Mouse (Mus musculus) granulocyte monocyte progenitor cell, adult 5-6 weeks (primary cell): ENCODE data around the gene Rilpl1. TPM values are rescaled to one million over a fixed set of nuclear protein-coding genes. Genes with fewer than 3 reads are reported as not detected.
"Not testable (repeated sequence)": the region's sequence is repeated elsewhere in the genome, so short reads cannot be mapped to it uniquely, and the experiment has no call there.

ENCODE experiments used
- ATAC-seq: replicated peaks from 2 replicates; pipeline ENCODE4 v1.8.0; 2016; ENCODE audit warnings: mild to moderate bottlenecking, moderate TSS enrichment, inconsistent platforms; ENCODE audit not compliant: poor library complexity, severe bottlenecking
- total RNA-seq, 2 experiments: library from RNA; stranded (forward) in 1 of 2; stranded (reverse) in 1 of 2; fragments of 200-712, 200-1000 nt in 1 of 2; fragments of >200 nt in 1 of 2; fragmentation: Nextera tagmentation in 1 of 2; gene quantifications; 2 replicates each; pipeline ENCODE4 v1.2.3; 2014 to 2017

The Rilpl1 gene
- total RNA-seq, 2 experiments from 2014 or later: not detected

DNA sequence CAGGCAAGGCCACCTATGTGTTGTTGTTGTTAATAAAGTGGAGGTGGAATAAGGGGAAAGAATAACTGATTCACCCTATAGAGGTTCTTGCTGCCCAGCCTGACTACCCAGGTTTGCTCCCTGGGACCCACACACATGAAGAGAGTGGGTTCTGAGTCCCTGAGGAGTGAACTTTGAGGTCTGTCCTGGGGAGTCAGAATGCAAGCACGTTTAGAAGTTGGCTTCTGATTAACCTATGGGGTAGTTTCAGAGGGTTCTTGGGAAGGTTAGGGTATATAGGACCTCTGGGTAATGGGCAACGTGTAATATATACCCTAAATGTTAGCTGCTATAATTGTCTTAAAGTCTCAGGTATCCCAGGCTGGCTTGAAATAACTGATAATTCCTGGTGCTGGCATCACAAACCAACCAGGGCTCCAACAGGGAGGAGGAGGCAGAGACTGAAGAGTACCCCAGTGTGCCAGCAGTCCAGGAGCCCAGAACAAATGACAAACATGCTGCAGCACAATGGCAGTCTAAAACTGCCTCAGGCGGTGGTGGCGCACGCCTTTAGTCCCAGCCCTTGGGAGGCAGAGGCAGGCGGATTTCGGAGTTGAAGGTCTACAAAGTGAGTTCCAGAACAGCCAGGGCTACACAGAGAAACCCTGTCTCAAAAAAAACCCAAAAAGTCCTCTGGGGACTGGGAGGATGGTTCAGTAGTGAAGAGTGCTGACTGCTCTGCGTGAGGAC, 68.7 kb downstream of the Rilpl1 start:
- ATAC-seq: no peak

GRCm38 (mm10) chr5:124460922-124461321, 70.3 kb downstream of the Rilpl1 start:
- ATAC-seq: not testable (repeated sequence)

DNA sequence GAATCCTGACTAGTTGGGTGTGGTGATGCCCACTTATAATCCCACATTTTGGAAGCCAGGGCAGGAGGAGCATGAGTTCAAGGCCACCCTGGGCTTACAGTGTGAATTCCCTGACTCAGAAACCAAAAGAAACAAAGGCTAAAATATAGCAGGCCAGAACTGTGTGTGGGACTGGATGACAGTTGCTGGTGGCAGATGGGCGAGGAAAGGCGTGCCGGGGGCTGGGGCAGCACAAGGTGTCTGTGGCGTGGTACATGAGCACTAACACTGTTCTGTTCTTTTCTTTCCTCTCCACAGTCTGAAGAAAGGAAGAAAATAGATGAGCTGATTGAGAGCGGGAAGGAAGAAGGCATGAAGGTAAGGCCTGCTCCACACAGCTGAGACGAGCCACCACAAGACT, 74.4 kb downstream of the Rilpl1 start:
- ATAC-seq: no peak

DNA sequence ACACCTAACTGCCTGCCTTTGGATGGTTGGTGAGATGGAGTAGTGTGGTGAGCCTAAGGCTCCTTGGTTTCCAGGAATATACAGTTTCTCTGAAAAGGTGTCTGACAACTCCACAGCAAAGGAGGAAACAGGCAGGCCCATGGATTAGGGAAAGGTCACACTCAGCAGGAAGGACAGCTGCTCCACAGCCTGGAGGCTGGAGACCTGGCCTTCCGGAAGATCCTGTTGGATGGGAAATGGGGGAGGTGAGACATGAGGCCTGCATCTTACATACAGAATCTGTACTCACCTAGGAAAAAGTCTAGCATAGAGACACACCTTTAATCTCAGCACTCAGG, 77.1 kb downstream of the Rilpl1 start:
- no peak for ATAC-seq

- no peak for ATAC-seq
Observed at GRCm38 (mm10) chr5:124453339-124454081, 77.7 kb downstream of the Rilpl1 start.

DNA sequence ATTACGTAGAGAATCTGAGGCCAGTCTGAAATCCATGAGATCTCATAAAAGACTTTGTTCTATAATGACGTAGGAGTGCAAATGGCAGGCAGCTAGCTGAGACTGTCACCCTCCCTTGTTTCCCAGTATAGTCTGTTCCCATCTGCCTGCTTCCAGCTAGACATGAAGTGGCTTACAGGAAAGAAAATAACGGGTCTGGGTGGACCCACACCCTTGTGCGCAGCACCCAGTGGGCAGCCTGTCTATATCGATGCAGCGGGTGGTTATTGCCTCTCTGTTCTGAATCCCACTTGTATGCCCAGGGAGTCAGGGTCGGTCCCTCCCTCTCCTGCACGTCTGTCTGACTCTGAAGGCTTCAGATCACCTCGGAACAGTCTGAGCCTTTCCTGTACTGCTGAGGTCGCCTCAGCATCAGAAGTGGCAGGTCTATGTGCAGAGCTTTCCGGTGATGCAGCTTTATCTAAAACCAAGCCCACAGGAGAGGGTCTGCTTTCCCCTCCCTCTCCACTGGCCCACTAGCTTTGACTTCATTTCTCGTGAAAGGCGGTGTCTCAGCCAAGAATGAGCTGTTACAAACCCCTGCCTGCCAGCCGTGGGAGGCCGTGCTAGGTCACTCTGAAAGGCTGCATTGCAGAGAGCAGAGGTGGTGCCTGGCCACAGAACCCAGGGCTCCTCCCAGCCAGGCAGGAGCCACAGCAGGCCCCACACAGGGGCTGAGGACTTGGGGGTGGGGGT, 78.5 kb downstream of the Rilpl1 start:
- no peak for ATAC-seq

GRCm38 (mm10) chr5:124450641-124451340, 80.4 kb downstream of the Rilpl1 start:
- no peak for ATAC-seq

GRCm38 (mm10) chr5:124450051-124450450, 81.1 kb downstream of the Rilpl1 start:
- no peak for ATAC-seq

DNA sequence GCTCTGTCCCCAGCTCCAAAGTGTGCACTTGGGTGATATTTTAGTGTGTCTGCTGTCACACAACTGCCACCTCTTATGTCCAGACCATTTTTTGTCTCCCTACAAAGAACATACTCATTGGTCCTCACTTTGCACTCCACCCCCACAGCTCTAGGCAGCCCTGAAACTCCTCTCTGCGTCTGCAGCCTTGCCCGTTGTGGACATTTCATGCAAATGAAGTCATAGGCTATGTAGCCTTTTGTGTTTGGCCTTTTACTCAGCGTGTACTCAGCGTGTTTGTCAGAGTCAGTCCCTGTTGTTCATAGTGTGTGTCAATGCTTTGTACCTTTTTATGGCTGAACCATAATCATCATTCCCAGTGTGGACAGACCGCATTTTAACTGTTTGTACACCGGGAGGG, 81.7 kb downstream of the Rilpl1 start:
- ATAC-seq: no peak

GRCm38 (mm10) chr5:124446301-124446881, 84.8 kb downstream of the Rilpl1 start:
- ATAC-seq: peak; percentile 76

- ATAC-seq: no peak
Observed at GRCm38 (mm10) chr5:124445621-124446293, 85.4 kb downstream of the Rilpl1 start.

DNA sequence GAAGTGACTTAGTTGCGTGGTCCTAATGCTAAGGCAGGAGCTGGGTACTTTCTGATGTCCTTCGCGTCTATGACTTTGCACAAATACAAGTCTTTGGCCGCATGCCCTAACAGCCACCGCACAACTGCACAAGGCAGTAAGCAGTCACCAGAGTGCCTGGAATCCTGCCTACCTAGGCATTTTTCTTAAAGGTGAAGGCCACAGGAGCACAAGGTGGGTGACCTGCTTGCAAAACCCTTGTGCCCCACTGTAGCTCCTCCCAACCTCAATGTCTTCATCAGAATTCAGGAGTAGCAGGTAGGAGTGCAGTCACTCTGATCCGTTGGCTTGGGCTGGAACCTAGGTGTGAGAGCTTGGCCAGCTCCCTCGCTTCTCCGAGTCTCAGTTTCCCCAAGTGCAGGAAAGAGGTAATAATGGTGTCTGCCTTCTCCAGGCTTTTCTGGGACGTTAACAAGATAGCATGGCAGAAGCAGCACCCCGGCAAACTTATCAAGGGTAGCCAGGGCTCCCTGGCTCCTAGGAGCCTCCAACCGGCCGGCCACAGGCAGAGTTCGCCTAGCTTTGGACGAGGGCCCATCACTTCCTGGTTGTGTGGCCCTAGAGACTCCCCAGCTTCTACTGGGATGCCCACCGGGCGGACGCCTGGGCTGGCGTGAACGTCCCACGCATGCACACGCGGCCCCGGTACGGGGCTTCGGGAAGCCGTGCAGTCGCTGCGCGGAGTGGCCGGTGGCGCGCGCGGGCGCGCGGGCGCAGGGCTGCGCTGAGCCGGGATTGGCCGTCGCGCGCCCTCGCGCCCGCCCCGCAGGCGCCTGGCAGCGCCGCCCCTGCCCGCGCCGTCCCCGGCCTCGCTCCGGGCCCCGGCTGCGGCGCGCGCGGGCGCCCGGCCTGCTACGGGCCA, 86.3 kb downstream of the Rilpl1 start:
- peak; percentile 50 for ATAC-seq

DNA sequence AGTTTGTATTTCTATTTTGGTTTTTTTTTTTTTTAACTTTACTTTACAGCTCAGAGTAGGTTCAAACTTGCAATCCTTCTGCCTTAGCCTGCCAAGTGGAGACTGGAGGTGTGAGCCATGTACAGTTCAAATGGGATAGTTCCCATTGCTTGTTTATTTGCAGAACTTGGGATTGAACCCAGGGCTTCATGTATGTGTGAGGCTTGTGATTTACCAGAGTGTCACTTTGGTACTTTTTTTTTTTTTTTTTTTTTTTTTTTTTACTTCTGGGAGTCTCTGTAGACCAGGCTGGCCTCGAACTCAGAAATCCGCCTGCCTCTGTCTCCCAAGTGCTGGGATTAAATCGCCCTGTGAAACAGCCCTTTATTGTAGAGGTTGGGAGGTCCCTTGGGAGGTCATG, 87.0 kb downstream of the Rilpl1 start:
- no peak for ATAC-seq

Other genes starting within 250 kb of the Rilpl1 start
- gene Mphosph9, start 203.4 kb downstream of the Rilpl1 start, total RNA-seq (2014; fragmentation: Nextera tagmentation): 15.9 and 20.8 TPM in 2 replicates
- gene Mphosph9, start 203.4 kb downstream of the Rilpl1 start, total RNA-seq (2017): 20.0 and 20.4 TPM in 2 replicates
- gene 2810006K23Rik, start 203.3 kb downstream of the Rilpl1 start, total RNA-seq (2014; fragmentation: Nextera tagmentation): 11.3 and 15.5 TPM in 2 replicates
- 16.8 and 21.7 TPM in 2 replicates for gene 2810006K23Rik, start 203.3 kb downstream of the Rilpl1 start, total RNA-seq (2017)
- 268 and 302 TPM in 2 replicates for gene Cdk2ap1, start 168.3 kb downstream of the Rilpl1 start, total RNA-seq (2014; fragmentation: Nextera tagmentation)
- gene Cdk2ap1, start 168.3 kb downstream of the Rilpl1 start, total RNA-seq (2017): 157 and 185 TPM in 2 replicates
- gene Sbno1, start 105.4 kb downstream of the Rilpl1 start, total RNA-seq (2014; fragmentation: Nextera tagmentation): 130 and 135 TPM in 2 replicates
- gene Sbno1, start 105.4 kb downstream of the Rilpl1 start, total RNA-seq (2017): 167 and 174 TPM in 2 replicates
- 210 and 216 TPM in 2 replicates for gene Kmt5a, start 91.5 kb downstream of the Rilpl1 start, total RNA-seq (2014; fragmentation: Nextera tagmentation)
- 112 and 163 TPM in 2 replicates for gene Kmt5a, start 91.5 kb downstream of the Rilpl1 start, total RNA-seq (2017)
- 51.9 and 68.3 TPM in 2 replicates for gene Rilpl2, start 53.0 kb downstream of the Rilpl1 start, total RNA-seq (2014; fragmentation: Nextera tagmentation)
- gene Rilpl2, start 53.0 kb downstream of the Rilpl1 start, total RNA-seq (2017): 40.5 and 61.8 TPM in 2 replicates
- gene Snrnp35, start 48.3 kb downstream of the Rilpl1 start, total RNA-seq (2014; fragmentation: Nextera tagmentation): 9.1 and 12.3 TPM in 2 replicates
- 11.8 and 11.9 TPM in 2 replicates for gene Snrnp35, start 48.3 kb downstream of the Rilpl1 start, total RNA-seq (2017)
- gene Tmed2, start 9.3 kb upstream of the Rilpl1 start, total RNA-seq (2014; fragmentation: Nextera tagmentation): 512 and 560 TPM in 2 replicates
- gene Tmed2, start 9.3 kb upstream of the Rilpl1 start, total RNA-seq (2017): 584 and 1,053 TPM in 2 replicates
- 14.5 and 19.8 TPM in 2 replicates for gene Ddx55, start 21.5 kb upstream of the Rilpl1 start, total RNA-seq (2014; fragmentation: Nextera tagmentation)
- 8.4 and 10.6 TPM in 2 replicates for gene Ddx55, start 21.5 kb upstream of the Rilpl1 start, total RNA-seq (2017)
- 49.6 and 52.0 TPM in 2 replicates for gene Eif2b1, start 47.7 kb upstream of the Rilpl1 start, total RNA-seq (2014; fragmentation: Nextera tagmentation)
- 39.5 and 50.9 TPM in 2 replicates for gene Eif2b1, start 47.7 kb upstream of the Rilpl1 start, total RNA-seq (2017)
- 4.5 and 27.1 TPM in 2 replicates for gene Gtf2h3, start 47.7 kb upstream of the Rilpl1 start, total RNA-seq (2014; fragmentation: Nextera tagmentation)
- gene Gtf2h3, start 47.7 kb upstream of the Rilpl1 start, total RNA-seq (2017): 14.7 and 21.5 TPM in 2 replicates
- 17.2 and 22.7 TPM in 2 replicates for gene Atp6v0a2, start 97.2 kb upstream of the Rilpl1 start, total RNA-seq (2014; fragmentation: Nextera tagmentation)
- 14.2 and 16.0 TPM in 2 replicates for gene Atp6v0a2, start 97.2 kb upstream of the Rilpl1 start, total RNA-seq (2017)
- not detected in 2 replicates for gene Dnah10, start 193.7 kb upstream of the Rilpl1 start, total RNA-seq (2014; fragmentation: Nextera tagmentation)
- gene Dnah10, start 193.7 kb upstream of the Rilpl1 start, total RNA-seq (2017): not detected in 2 replicates